Mouse (Mus musculus) A20 (cell line): ENCODE results near the gene Tas2r135.
A peak's percentile ranks its signal among the peaks of the same experiment; 100 is the strongest.

ENCODE experiments used
- DNase-seq: peaks from one replicate; pipeline ENCODE4 v3.0.0-alpha.2; 2011; ENCODE audit warnings: low read depth, low spot score

The Tas2r135 gene

DNA sequence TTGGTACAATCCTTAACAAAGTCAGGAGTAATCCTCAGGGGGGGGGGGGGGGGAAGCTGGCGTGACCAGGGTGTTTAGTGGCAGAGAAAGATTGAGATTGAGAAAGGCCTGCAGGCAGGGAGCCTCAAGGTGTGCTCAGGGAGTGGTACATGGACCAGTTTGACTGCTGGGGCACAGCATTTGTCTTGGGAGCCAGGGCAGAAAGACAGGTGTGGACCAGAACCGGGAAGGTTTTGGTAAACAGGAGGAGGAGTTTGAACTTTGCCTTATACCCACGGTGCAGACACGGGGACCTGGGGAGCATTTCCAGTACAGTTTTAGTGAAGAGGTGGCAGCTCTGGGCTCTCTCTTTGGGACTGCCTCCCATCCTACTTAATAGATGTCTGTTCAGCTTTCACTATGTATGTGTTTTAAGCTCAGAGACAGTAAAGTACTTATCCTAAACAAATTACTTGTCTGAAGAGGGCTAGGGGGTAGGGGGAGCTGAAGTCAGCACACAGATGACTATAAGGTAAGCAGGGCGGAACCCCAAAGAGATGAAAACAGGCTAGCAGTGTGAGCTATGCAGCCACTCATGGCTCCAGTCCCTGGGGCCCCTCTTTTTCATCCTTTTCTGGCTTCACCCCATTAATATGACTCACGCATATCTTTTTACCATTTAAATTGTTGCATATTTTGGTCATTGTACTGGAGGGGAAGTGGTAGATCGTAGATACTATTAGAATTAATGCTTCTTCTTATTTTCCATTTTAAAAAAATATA lies 31.4 kb upstream of the Tas2r135 start:
- DNase-seq = no peak

DNA sequence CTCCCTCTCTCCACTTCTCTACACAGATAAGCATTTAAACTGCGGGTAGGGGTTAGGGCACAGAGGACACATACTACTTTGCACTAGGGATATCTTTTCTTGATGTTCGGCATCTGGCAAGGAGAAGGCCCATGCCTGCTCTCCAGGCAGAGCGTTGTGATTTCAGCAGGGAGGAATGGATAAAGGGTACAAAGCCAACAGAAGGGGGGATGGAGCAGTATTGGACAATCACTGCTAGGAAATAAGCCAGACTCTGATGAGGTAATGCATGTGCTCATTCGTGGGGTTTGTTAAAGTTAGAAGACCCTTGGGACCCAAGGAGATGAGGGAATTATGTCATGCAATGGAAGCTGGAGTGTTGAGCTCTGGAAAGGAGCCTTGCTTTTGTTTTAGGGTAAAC lies 30.5 kb upstream of the Tas2r135 start:
- DNase-seq = no peak

GRCm38 (mm10) chr6:42375131-42375530 lies 30.1 kb upstream of the Tas2r135 start:
- DNase-seq = no peak

GRCm38 (mm10) chr6:42376016-42376415 lies 29.2 kb upstream of the Tas2r135 start:
- DNase-seq = no peak

GRCm38 (mm10) chr6:42376504-42377019 lies 28.7 kb upstream of the Tas2r135 start:
- no peak for DNase-seq

DNA sequence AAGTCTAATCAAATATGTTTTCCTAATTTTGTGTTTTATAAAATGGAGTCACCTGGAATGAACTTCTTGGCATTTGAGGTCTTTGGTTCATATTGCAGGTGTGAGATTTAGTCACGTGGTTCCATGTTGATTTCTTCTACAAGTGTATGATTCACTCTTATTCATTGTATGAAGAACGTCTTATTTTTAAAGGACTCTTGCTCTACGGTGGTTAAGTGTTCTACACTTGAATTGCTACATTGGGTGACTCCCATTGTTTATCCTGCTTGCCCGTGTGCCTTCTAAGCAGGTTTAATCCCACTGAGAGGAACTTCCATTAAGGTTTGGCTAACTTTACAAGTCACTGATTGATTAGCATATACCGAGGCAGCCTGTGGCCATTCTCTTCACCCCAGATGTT lies 28.0 kb upstream of the Tas2r135 start:
- no peak for DNase-seq

DNA sequence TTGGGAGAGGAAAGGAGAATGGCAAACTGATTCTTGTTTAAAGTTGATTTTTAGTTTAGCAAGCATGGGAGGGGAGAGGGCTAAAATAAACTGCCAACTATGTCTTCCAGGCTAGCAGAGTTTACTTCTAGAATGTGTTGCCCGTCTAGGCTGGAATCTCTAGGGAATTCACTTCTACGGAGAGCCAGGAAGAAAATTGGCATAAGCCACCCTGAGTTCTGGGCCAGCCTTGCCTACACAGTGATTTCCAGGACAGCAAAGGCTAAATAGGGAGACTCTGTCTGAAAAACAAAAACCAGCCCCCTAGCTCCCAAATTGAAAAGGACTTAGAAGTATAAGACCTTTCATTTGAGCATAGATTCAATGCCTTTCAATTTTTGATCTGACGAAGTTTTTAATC lies 25.7 kb upstream of the Tas2r135 start:
- no peak for DNase-seq

GRCm38 (mm10) chr6:42380416-42381144 lies 24.7 kb upstream of the Tas2r135 start:
- DNase-seq = peak; percentile 42

GRCm38 (mm10) chr6:42381221-42381620 lies 24.0 kb upstream of the Tas2r135 start:
- DNase-seq = no peak

DNA sequence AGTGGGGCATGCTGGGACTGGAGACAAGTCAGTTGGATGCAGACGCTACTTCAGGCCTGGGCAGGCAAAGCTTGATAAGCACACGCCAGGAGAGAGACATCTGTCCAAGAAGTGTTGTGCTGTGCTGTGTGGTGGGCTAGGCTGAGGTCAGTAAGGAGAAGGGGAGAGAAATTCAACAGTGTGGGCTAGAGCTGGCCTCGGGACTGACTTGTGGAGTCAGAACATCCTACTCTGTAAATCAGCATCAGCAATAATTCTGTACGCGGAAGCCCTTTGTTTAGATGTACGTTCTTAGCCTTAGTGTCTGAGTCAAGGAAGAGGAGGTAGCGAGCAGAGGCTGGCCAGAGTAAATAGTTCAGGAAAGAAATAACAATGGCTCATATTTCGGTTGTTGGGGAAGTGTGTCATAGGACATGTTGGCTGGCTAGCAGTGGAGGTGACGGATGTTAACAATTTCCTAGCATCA lies 23.3 kb upstream of the Tas2r135 start:
- DNase-seq = no peak

DNA sequence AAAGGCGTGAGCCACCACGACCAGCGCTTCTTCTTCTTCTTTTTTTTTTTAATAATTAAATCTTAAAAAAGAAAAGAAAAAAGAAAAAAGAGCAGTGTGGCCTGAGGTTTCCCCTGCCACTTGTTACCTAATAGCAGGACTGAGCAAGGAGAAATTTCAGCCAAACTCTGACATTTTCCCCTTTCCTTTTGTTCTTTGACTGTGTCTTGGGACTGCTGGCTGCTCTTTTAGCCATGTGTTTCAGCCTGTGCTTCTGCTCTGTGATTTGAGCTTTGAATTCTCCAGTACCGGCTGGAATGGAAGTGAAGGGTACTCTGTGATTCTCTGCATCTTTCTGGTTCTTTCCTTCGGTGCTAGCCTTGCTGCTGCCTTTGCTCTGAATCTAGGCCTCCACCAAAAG lies 21.9 kb upstream of the Tas2r135 start:
- DNase-seq = no peak

GRCm38 (mm10) chr6:42385635-42386034 lies 19.6 kb upstream of the Tas2r135 start:
- DNase-seq = no peak

GRCm38 (mm10) chr6:42391796-42392330 lies 13.4 kb upstream of the Tas2r135 start:
- no peak for DNase-seq

GRCm38 (mm10) chr6:42395960-42396809 lies 9.0 kb upstream of the Tas2r135 start:
- peak; percentile 24 for DNase-seq

- peak; percentile 85 for DNase-seq
Measured at GRCm38 (mm10) chr6:42397041-42397657, 8.1 kb upstream of the Tas2r135 start.

DNA sequence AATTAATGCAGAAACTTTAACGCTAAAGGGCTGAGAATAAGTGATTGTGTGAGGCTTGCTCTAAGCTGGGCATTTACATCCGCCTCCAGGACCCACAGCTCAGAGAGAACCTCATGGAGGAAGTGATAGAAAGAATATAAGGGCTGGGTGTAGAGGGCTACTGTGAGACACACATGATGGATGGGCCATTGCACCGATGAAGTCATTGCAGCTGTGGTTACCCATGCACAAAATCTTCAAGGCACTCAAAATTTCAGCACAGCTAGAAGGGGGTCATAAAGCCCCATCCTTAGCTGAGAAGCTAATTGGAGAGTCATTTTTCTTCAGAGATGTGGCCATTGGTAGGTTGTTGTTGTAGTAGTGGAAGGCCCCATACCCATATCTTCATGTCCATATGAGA lies 6.9 kb upstream of the Tas2r135 start:
- peak; percentile 82 for DNase-seq

GRCm38 (mm10) chr6:42398998-42399397 lies 6.2 kb upstream of the Tas2r135 start:
- DNase-seq = no peak

GRCm38 (mm10) chr6:42399938-42400337 lies 5.3 kb upstream of the Tas2r135 start, which contains the start of gene Tas2r143:
Gene Tas2r143, plus strand, starts transcription at chr6:42400238.
- DNase-seq = no peak

DNA sequence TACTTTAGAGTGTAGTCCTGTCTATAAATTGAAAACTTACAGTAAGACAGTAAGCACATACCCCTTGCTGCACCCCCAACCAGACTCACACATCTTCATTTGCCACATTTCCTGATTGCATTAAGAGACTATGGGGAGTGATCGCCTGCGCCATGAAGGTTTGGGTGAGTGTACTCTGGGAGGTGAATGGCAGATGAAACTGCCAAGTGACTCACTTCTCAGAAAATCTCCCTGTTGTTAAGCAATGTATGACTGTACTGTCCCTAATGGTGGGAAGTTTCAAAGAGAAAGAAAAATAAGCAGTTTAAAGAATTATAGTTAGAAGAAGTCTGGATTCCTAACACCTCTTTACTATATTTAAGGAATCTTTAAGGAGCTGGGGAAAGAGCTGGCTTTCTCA lies 14.2 kb downstream of the Tas2r135 start:
- DNase-seq = no peak

DNA sequence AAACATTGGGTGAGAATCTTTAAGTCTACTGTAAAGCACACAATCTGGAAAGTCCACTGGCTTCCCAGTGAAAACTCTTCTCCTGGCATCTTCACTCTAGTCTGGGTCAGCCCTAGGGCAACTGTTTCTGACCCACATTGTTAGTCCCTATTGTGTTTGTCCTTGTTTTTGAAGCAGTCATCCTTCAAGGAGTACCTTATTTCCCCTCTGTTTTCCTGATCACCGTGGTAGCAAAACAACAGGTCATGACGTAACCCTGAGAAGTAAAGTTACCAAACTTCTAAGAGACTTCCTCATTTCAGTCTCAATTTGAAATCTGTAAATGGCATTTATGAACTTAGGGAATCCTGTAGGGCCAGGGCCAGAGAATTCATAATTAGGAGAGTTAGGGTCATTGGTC lies 16.2 kb downstream of the Tas2r135 start:
- peak; percentile 68 for DNase-seq

DNA sequence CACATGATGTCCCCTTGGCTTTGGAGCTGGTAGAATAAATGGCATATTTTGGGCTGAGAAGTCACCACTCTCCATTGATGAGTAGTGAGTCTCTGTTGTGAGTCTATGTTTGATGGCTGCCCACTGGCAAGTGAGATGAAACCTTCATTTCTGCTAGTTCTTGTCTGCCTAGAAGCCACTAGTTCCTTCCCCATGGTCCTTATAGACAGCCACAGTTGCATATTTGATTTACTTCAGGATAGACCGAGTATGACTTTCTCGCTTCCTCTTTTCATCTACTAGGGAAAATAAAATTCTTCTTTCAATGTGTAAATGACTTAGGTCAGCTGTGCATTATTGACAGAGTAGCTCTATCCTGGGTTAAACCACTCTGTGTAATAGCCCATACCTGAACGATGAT lies 19.2 kb downstream of the Tas2r135 start:
- peak; percentile 69 for DNase-seq
